23 mouse cellular contexts compared by ENCODE assay signal in the genomic region with DNA sequence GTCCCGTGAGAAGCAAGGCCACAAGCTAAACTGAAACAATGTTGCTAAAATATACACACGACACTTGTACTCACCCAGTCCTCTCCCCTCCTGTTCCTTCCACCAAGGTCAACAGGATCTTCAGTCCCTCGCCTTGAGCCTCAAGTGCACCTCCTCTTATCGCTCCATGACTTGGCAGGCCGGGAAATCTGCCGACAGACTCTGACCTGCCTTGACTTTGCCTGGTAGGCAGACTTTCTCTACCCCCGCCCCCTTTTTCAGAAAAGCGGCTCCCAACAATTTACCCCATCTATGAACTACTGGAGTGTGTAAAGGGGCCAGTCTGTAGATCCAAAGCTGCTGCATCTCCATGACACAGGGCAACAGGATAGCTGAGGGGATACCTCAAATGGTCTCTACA. TPM values are rescaled to one million over a fixed set of nuclear protein-coding genes. Genes with fewer than 3 reads are reported as not detected.
A peak's percentile ranks its signal among the peaks of the same experiment; 100 is the strongest.
DNase-seq lines count a peak whose midpoint lies in the region; ATAC-seq and TF ChIP-seq lines count a peak whose summit lies in the region.
"Had no signal": no experiment of that assay in that cellular context is flagged by ENCODE, and none has a peak within 500 bp of the region (broad histone marks: within the 10 kb centered on the region; RNA-seq: fewer than 3 reads in every experiment).

No protein-coding gene starts in this region.

- H3K36me3 ChIP-seq in heart, embryonic 16.5 days (ENCODE audit: control insufficient read depth, insufficient read depth), result peaks cover 3% of the 10 kb centered on the region; the same call in 1 of the 2 replicates
- no peaks in the 10 kb centered on the region for H3K36me3 ChIP-seq in testis, adult 2 months (ENCODE audit: control insufficient read depth, insufficient read depth, low read length)
- H3K36me3 ChIP-seq: hindbrain, embryonic 15.5 days; kidney, embryonic 15.5 days; limb, embryonic 12.5 days; liver, embryonic 13.5 days; neural tube, embryonic 15.5 days had no signal

- no peaks in the 10 kb centered on the region for H3K27me3 ChIP-seq in heart, embryonic 16.5 days (ENCODE audit: control insufficient read depth, insufficient read depth, low read length)
- no peaks in the 10 kb centered on the region for H3K27me3 ChIP-seq in testis, adult 2 months (ENCODE audit: control insufficient read depth, insufficient read depth, low read length)
- H3K27me3 ChIP-seq: hindbrain, embryonic 15.5 days; kidney, embryonic 15.5 days; limb, embryonic 12.5 days; liver, embryonic 13.5 days; neural tube, embryonic 15.5 days had no signal

- ATAC-seq in heart, embryonic 16.5 days (replicated peaks; ENCODE audit: extremely low read depth, insufficient read depth, low FRiP score), result peak; percentile 30
- ATAC-seq: intestine, embryonic 16.5 days; midbrain, embryonic 16.5 days had no signal

- no peak for TF ChIP-seq POLR2A in testis, adult 2 months (IDR thresholded peaks at IDR 0.05; ENCODE audit: control insufficient read depth, low read depth, low read length)

- 0 out of 2 replicates have a peak, but pooled peaks cover 4% of the 10 kb centered on the region for H3K9me3 ChIP-seq in heart, embryonic 16.5 days (replicated peaks; ENCODE audit: control insufficient read depth, low read length)
- H3K9me3 ChIP-seq: hindbrain, embryonic 15.5 days; kidney, embryonic 15.5 days; limb, embryonic 12.5 days; liver, embryonic 13.5 days; neural tube, embryonic 15.5 days had no signal

- peak overlapping the region; percentile 94 for H3K27ac ChIP-seq in heart, embryonic 16.5 days (ENCODE audit: low read length)
- H3K27ac ChIP-seq in testis, adult 2 months (ENCODE audit: control insufficient read depth, insufficient read depth, low read depth, low read length), result peak overlapping the region; percentile 45
- H3K27ac ChIP-seq: hindbrain, embryonic 15.5 days; kidney, embryonic 15.5 days; limb, embryonic 12.5 days; liver, embryonic 13.5 days; neural tube, embryonic 15.5 days had no signal

- no peak overlapping the region; the same call in 1 of the 2 replicates for H3K9ac ChIP-seq in heart, embryonic 16.5 days (ENCODE audit: low read length)
- H3K9ac ChIP-seq: hindbrain, embryonic 15.5 days; kidney, embryonic 15.5 days; limb, embryonic 12.5 days; liver, embryonic 13.5 days; neural tube, embryonic 15.5 days had no signal

- H3K4me2 ChIP-seq in heart, embryonic 16.5 days (ENCODE audit: low read depth, low read length), result peak overlapping the region; percentile 26; the same call in 1 of the 2 replicates
- H3K4me2 ChIP-seq: hindbrain, embryonic 15.5 days; kidney, embryonic 15.5 days; limb, embryonic 12.5 days; liver, embryonic 13.5 days; neural tube, embryonic 15.5 days had no signal

- peaks cover 16% of the 10 kb centered on the region for H3K4me1 ChIP-seq in heart, embryonic 16.5 days (ENCODE audit: control insufficient read depth, insufficient read depth, low read length)
- peaks cover 7% of the 10 kb centered on the region for H3K4me1 ChIP-seq in testis, adult 2 months (ENCODE audit: control insufficient read depth, insufficient read depth, low read length)
- H3K4me1 ChIP-seq: hindbrain, embryonic 15.5 days; kidney, embryonic 15.5 days; neural tube, embryonic 15.5 days had no signal

- no peak overlapping the region for H3K4me3 ChIP-seq in heart, embryonic 16.5 days (ENCODE audit: low read length)
- no peak overlapping the region for H3K4me3 ChIP-seq in testis, adult 2 months (ENCODE audit: control insufficient read depth, low read depth, low read length)
- H3K4me3 ChIP-seq: hindbrain, embryonic 15.5 days; kidney, embryonic 15.5 days; limb, embryonic 12.5 days; liver, embryonic 13.5 days; neural tube, embryonic 15.5 days had no signal

- TF ChIP-seq CTCF in testis, adult 2 months (IDR thresholded peaks at IDR 0.05; ENCODE audit: control insufficient read depth, insufficient read depth, insufficient replicate concordance, low read depth, low read length), result no peak

- DNase-seq in heart, adult 11 months, result peak; percentile 81
- DNase-seq in heart, adult 18-20 months, result no peak
- no peak for DNase-seq in heart, adult 8-10 months (ENCODE audit: low spot score)
- no peak for DNase-seq in testis, postnatal 10 days (ENCODE audit: low spot score)
- DNase-seq in testis, postnatal 14 days (ENCODE audit: low spot score), result peak; percentile 83
- no peak for DNase-seq in layer of hippocampus, postnatal 25 days (ENCODE audit: extremely low spot score in 1 of 2, low spot score in 1 of 2)
- DNase-seq: cerebellum, adult 8-10 months; kidney, postnatal 4 days; layer of hippocampus, adult 9-11 months; liver, embryonic 13.5 days; right cerebral cortex, postnatal 4 days; thymus, adult 18-20 months had no signal

- WGBS in heart, embryonic 16.5 days, result 42% methylated on average over 8 of the region's 8 CpGs

RNA-seq across cellular contexts. Expression of gene Tmem232, which starts 30.9 kb away (rescaled TPM):
- total RNA-seq in heart, adult 18-20 months (2021), result under 1 TPM in 1 of 2 experiments, not detected in 1; 0.28 TPM
- 0.13 and 0.36 TPM in 2 replicates for polyA plus RNA-seq in heart, embryonic 16.5 days (2015; fragmentation: Nextera tagmentation; extraction: Ambion mirVana)
- total RNA-seq in heart, adult 8-10 months (2022), result under 1 TPM in 1 of 4 experiments, not detected in 3; 0.22 TPM
- polyA plus RNA-seq in testis, adult 2 months (2012; rRNA removed), result 47.0 and 51.3 TPM in 2 replicates
- under 1 TPM; 0.62 to 0.89 TPM for total RNA-seq in layer of hippocampus, postnatal 25 days (2021)
- total RNA-seq: granulocyte monocyte progenitor cell, adult 5-6 weeks had no signal
- polyA plus RNA-seq: C2C12; forebrain, embryonic 11.5 days; intestine, embryonic 16.5 days; kidney, embryonic 15.5 days; limb, embryonic 12.5 days; liver, embryonic 13.5 days had no signal

RNA-seq across cellular contexts. Expression of gene Vapa, which starts 41.9 kb away (rescaled TPM):
- 10 to 100 TPM; 91.8 to 92.7 TPM for total RNA-seq in heart, adult 18-20 months (2021)
- 153 and 163 TPM in 2 replicates for polyA plus RNA-seq in heart, embryonic 16.5 days (2015; fragmentation: Nextera tagmentation; extraction: Ambion mirVana)
- total RNA-seq in heart, adult 8-10 months (2022), result 10 to 100 TPM; 67.8 to 79.9 (median 75.9) TPM
- polyA plus RNA-seq in testis, adult 2 months (2012; rRNA removed), result 32.0 and 36.9 TPM in 2 replicates
- 100 to 1,000 TPM; 132 to 153 TPM for total RNA-seq in layer of hippocampus, postnatal 25 days (2021)

Comparison
In these comparisons a context has a peak if more than half of its experiments do, and no peak if none do; other contexts are left out.
1. DNase-seq: peak in heart, adult 11 months (single experiment) and testis, postnatal 14 days (single experiment); none in heart, adult 18-20 months (0 of 2), heart, adult 8-10 months (single experiment), testis, postnatal 10 days (single experiment) and layer of hippocampus, postnatal 25 days (0 of 2).